Mouse (Mus musculus) v-Abl transformed pro-B cells (cell line): ENCODE data around the gene 1700013G24Rik.

Experiments used
- in situ Hi-C, 2 experiments: fragments of 400-800 bp; cut with MboI; formaldehyde crosslinking; loops; one replicate each; pipeline ENCODE4 v1.15.1; 2025; ENCODE audit not compliant: unreplicated experiment in 2 of 2

1700013G24Rik gene

DNA sequence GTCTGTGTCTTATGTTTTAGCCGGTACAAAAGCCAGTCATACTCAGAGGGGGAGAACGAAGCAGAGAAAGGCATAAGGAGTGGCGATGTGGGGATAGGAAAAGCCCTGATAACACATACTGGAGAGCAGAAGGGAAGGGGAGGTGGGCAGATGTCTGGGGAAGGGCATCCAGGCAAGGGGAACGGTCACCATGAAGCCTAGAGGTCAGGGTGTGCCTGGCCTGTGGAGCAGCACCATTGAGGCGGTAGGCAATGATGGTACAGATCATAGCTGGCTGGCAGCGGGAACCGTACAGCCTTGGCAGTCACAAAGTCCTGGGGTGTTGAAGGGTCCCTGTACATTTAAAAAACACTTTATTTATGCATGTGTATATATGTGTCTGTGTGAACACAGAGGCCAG, 21.6 kb downstream of the 1700013G24Rik start:
- in situ Hi-C loops, result no loop called here

GRCm38 (mm10) chr4:137475271-137476050, 22.4 kb downstream of the 1700013G24Rik start:
- in situ Hi-C loops, result no loop called here

DNA sequence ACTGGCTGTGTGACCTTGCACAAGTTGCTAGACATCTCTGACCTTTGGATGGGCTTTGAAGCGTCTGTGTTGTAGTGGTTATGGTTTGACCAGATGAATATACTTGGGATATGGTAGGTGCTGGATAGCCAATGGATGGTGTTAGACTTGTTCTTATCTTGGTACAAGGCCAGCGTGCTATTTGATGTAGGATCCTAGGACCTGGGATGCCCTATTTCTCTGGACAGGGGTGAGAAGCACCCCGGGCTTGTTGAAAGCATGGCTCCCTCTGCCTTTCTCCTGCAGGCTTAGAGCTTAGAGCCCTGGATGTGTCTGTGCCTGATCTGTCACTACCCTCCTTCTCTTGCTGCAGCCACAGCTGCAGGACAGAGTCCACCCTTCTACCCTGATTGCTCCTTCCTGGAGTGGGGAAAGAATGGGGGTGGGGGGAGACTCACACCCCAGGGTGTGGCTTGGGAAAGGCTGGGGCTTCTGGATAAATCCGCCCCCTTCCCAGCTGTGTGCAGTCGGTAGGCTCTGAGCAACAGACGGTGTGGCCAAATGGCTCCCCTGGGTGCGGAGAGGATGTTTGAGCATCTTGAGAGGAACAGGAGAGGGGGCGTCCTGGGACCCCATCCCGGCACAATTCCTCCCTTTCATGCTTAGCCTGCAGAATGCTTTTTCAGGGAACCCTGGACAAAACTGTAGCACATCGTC, 23.1 kb downstream of the 1700013G24Rik start:
- in situ Hi-C loops, result no loop called here

DNA sequence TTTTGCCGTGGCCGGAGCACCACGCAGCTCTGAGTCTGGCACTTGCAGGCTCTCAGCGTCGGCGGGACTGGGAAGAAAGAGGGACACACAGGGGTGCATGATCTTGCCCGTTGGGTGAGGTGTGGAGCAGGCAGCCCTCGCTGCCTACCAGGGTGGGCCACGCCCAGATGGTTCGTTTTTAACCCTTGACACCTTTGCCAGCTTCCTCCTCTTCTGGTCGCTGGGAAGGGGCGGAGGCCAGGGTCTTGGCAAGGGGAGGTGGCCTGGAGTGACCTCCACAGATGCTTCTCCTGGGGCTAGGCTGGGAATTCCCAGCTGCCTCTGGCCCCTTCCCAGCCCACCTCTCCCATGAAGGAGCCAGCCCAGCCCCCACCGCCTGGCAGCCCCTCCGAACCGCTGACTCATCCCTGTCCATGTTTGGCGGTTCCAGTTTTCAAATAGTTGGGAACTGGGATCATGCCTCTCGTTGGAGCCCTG, 23.7 kb downstream of the 1700013G24Rik start:
- in situ Hi-C loops, result no loop called here

GRCm38 (mm10) chr4:137477611-137478010, 24.5 kb downstream of the 1700013G24Rik start:
- in situ Hi-C loops, result no loop called here

GRCm38 (mm10) chr4:137478306-137478705, 25.2 kb downstream of the 1700013G24Rik start:
- in situ Hi-C loops, result no loop called here

DNA sequence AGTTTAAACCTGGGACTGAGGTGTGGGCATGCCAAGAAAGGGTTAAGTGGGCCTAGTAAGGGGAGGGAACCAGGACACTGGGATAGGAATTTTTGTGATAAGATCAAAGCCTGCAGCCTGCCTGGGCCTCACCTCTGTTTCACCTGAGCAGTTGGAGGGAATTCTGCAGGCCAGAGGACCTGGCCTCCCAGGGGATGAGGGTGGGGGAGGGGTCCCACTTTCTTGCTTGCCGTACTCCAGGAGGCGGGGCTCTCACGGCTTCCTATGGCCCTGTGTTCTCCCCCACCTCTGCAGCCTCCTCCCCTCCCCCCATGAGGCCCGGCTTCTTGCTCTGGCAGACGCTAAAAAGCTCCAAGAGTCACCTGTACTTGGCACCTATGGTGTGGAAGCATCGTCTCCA, 26.7 kb downstream of the 1700013G24Rik start:
- in situ Hi-C loops, result no loop called here

DNA sequence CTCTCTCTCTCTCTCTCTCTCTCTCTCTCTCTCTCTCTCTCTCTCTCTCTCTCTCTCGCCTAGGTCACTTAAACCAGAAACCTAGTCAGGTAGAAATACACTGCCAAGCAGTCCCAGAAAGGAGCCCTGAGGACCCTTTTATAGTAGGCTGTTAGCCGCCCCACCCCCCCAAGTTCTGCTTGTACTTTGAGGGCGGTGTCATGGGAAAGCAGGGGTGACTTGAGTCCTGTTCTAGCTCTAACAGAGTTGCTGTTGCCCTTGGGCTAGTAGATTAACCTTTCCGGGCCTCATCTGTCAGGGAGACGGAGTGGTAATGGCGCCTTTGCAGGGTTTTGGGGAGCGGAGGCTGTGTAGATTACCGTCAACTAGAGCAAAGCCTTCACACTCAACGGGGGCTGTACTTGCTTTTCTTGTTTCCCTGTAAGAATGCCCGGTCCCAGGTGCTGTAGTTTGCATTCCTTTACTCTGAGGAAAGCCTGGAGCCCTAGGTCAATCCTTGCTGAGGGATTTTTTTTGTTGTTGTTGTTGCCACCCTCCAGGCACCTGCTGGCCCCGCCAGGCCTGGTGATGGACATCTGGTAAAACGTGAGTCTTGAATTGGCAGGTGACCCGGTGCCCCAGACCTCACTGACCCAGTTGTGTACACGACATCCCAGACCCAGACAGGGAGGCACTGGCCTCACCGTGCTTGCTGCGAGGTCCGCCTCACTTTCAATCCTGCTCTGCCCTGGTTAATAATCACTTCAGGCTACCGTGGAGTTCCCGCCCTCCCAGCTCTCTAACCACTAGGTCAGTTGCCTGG, 27.3 kb downstream of the 1700013G24Rik start:
- in situ Hi-C loops, result no loop called here

DNA sequence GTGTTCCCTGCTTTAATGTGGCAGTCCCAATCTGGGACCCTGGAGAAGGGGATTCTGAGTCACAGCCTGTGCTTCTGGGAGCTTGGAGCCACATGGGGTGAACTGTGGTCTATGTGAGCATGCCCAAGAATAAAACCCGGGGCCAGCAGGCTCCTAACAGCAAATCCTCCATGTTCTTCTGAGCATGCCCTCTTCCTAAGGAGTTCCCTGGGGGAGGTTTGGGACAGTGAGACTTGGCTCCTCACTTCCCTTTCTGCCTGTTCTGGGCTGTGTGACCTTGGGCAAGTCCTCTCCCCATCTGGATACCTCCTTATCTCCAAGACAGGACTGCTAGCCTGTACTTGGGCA, 27.9 kb downstream of the 1700013G24Rik start:
- in situ Hi-C loops, result no loop called here

DNA sequence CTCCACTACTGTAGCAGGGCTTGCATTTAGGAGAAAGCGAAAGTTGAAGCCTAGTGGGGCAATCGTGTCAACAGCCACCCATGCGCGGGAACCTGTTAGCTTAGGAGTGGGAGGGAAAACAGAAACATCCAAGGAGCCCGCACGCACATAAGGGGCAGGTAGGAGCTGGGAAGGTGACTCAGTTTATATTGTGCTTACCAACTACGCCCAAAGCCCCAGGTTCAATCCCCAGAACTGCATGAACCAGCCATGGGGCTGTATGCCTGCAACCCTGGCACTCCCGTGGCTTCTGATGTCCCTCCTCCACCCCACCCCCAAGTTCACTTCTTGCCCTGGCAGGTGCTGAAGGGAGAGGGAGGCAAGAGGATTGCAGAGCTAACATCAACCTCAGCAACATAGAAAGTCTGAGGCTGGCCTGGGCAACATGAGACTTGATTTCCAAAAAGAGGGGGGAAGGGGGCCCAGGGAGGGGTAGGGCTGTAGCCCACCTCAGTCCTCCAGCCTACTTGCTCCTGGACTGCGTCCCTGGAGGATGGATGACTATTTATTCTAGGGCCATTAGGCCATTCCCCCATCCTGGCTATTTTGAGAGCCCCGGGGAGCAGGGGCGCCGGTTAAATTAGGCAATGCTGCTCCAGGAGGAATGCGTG, 28.4 kb downstream of the 1700013G24Rik start:
- in situ Hi-C loops, result no loop called here

GRCm38 (mm10) chr4:137483871-137484270, 30.8 kb downstream of the 1700013G24Rik start:
- in situ Hi-C loops, result no loop called here

- in situ Hi-C loops, result no loop called here
These were observed 31.5 kb downstream of the 1700013G24Rik start for GRCm38 (mm10) chr4:137484586-137484985.

- in situ Hi-C loops, result no loop called here
These were observed 32.3 kb downstream of the 1700013G24Rik start for GRCm38 (mm10) chr4:137485258-137485960.

DNA sequence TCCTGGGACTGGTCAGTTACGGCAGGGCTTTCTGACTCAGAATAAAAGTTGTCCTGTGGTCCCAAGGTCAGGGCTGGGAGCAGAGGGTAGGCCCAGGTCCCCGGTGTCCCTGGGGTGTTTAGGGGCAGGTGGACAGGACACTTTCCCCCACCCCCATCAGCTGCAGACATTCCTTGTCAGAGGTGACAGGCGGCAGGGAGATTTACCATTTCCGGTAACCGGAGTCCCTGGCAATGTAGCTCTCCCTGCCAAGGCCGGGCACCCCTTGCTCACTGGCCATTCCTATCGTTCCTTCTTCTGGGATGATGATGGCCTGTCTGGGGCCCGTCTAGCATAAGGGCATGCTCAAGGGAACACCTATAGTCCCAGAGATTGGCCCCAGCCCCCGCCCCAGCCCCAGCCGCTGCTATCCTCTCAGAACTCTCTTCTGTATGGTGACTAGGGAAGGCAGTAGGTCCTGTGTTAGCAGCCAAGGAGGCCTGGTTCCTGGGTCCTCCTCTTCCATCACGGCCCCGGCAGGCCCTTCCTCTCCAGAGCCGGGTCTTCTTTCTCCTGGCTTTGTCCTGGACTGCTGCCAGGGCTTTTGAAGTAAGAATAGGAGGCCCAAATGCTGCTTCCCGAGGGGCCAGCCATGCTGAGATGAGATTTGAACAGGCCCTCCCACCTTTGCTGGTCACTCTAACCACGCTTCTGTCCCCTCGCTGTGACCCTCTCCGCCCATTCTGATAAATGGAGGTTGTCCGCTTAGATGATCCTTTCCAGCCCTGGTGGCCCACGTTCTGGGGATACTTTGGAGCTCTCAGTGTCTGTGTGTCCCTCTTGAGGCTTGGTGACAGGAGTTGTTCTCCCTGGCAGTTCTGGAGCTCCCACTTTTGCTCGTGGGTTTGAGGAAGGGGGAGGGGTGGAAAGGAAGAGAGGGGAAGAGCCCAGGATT, 33.3 kb downstream of the 1700013G24Rik start:
- in situ Hi-C loops, result no loop called here

GRCm38 (mm10) chr4:137487286-137488000, 34.4 kb downstream of the 1700013G24Rik start:
- in situ Hi-C loops, result no loop called here

GRCm38 (mm10) chr4:137488038-137488437, 35.0 kb downstream of the 1700013G24Rik start:
- in situ Hi-C loops, result no loop called here

DNA sequence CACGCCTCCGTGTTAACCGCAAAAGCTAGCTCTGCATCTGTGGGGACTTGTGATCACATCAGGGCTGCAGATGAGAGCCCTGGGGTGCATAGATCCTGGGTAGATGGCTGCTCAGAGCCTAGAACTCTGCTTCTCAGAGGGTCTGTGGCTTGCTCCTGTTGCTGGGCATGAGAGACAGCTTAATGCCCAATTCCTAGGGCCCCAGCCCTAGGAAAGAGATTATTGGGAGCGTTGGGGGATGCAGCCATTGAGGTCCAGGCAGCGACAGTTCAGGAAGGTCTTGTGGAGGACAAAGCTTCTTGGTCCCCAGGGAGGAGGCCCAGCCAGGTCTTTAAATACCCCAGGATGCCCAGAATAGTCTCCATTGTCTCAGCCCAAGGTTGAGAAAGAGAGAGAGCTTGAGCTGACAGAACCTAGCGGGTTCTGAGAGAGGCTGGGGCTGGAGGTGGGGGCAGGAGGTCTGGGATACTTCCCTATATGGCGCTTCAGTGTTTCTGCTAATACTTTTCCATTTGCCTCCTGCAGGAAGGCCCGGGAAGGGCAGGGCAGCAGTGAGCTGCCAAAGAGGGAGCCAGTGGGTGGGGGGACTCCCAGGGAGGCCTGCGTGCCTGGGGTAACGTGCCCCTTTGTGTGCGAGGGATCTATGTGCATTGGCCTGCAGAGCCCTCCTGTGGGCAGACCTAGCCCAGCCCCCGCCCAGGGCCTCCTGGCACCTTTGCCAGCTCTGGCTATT, 35.7 kb downstream of the 1700013G24Rik start:
- in situ Hi-C loops, result no loop called here

- in situ Hi-C loops, result no loop called here
These were observed 36.9 kb downstream of the 1700013G24Rik start for GRCm38 (mm10) chr4:137489996-137490395.
